Mouse (Mus musculus) midbrain, embryonic 11.5 days (tissue): ENCODE results near the gene Asb2. TPM values are rescaled to one million over a fixed set of nuclear protein-coding genes. Genes with fewer than 3 reads are reported as not detected.

Experiments used
- ATAC-seq: fragments of 200-750 bp; cut with Nextera tagmentation; 2 replicates; pipeline ENCODE4 v1.8.0; 2017; ENCODE audit warnings: moderate TSS enrichment, moderate library complexity; ENCODE audit not compliant: low FRiP score
- DNase-seq: peaks from one replicate; pipeline ENCODE4 v3.0.0; 2015; ENCODE audit warnings: low spot score; ENCODE audit errors: missing footprints
- H3K27ac ChIP-seq: fragments of 300-500 bp; sonication (generic); 2 replicates; pipeline ENCODE4 v1.5.1; 2014; ENCODE audit warnings: low read depth, low read length
- H3K27me3 ChIP-seq: fragments of 300-500 bp; sonication (generic); 2 replicates; pipeline ENCODE4 v1.6.1; 2014; ENCODE audit warnings: mild to moderate bottlenecking, low read length, moderate library complexity, mixed read lengths; ENCODE audit not compliant: control insufficient read depth, insufficient read depth
- H3K36me3 ChIP-seq: fragments of 300-500 bp; sonication (generic); 2 replicates; pipeline ENCODE4 v1.6.1; 2014; ENCODE audit warnings: mild to moderate bottlenecking, low read length, moderate library complexity, mixed read lengths; ENCODE audit not compliant: control insufficient read depth, insufficient read depth
- H3K4me1 ChIP-seq: fragments of 300-500 bp; sonication (generic); 2 replicates; pipeline ENCODE4 v1.6.1; 2014; ENCODE audit warnings: low read length; ENCODE audit not compliant: control insufficient read depth, insufficient read depth
- H3K4me2 ChIP-seq: fragments of 300-500 bp; sonication (generic); 2 replicates; pipeline ENCODE4 v1.6.1; 2014; ENCODE audit warnings: mild to moderate bottlenecking, moderate library complexity
- H3K4me3 ChIP-seq: fragments of 300-500 bp; sonication (generic); 2 replicates; pipeline ENCODE4 v1.5.1; 2014; ENCODE audit warnings: low read depth, low read length
- H3K9ac ChIP-seq: fragments of 300-500 bp; sonication (generic); 2 replicates; pipeline ENCODE4 v1.6.1; 2014; ENCODE audit warnings: low read length
- H3K9me3 ChIP-seq: fragments of 300-500 bp; sonication (generic); 2 replicates; pipeline ENCODE4 v1.6.1; 2016; ENCODE audit warnings: low read length; ENCODE audit not compliant: control insufficient read depth
- WGBS: fragments of 180-500 bp; shearing (Covaris S2); extraction: QIAGEN DNeasy Blood & Tissue Kit; methylation state at CpG from one replicate; pipeline ENCODE4 v1.1.7; 2014; 5-methylcytosine and 5-hydroxymethylcytosine counted together
- polyA plus RNA-seq: library from polyadenylated mRNA; unstranded; fragments of >200 nt; fragmentation: Nextera tagmentation; extraction: Ambion mirVana; gene quantifications from 2 replicates; pipeline ENCODE4 v1.2.1, GENCODE M21; 2014

Asb2 gene
- polyA plus RNA-seq, 1 experiment from 2014 or later, result 0.77 TPM

DNA sequence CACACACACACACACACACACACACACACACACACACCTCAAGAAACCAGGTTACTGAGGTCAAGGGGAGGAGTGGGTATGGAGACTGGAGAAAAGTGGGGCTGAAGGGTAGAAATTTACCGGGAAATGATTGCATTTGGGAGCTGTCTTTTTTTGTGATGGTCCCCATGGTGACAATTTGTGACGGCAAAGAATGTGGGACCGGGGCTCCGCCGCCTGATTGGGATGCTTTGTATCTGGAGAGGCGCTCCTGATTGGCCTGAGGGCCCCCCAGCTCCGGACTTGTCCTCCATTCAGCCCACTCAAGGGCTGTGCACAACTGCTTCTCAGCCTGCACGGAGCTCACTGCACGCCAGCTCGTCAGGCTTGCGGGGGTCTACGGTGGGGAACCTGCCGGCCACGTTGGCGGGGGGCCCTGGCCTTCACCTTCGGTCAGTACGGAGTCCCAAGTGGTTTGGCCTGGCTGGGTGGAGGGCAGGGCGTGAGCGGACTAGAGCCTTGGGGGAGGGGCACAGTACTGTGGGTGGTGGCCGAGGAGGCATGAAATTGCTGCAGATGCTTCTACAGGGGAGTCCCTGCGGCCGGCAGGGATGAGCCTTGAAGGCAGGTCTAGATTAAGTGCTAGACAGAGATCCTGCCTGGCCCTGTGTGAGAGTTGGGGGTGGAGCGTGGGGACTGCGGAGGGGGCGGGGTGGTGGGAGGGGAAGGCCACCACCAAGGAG, 41.0 kb downstream of the Asb2 start:
- peak overlapping the region; percentile 65 for H3K9ac ChIP-seq
- peak overlapping the region; percentile 82 for H3K4me2 ChIP-seq
- peaks cover 2% of the 10 kb centered on the region; the same call in 1 of the 2 replicates for H3K9me3 ChIP-seq
- H3K27me3 ChIP-seq, result no peaks in the 10 kb centered on the region
- H3K36me3 ChIP-seq, result no peaks in the 10 kb centered on the region
- peak overlapping the region; percentile 42 for H3K4me3 ChIP-seq
- H3K27ac ChIP-seq, result peak overlapping the region; percentile 91
- ATAC-seq (peak; percentile 88), DNase-seq (peak; percentile 97)
- H3K4me1 ChIP-seq, result peaks cover 43% of the 10 kb centered on the region
- 1% methylated on average over 25 of the region's 25 CpGs for WGBS

DNA sequence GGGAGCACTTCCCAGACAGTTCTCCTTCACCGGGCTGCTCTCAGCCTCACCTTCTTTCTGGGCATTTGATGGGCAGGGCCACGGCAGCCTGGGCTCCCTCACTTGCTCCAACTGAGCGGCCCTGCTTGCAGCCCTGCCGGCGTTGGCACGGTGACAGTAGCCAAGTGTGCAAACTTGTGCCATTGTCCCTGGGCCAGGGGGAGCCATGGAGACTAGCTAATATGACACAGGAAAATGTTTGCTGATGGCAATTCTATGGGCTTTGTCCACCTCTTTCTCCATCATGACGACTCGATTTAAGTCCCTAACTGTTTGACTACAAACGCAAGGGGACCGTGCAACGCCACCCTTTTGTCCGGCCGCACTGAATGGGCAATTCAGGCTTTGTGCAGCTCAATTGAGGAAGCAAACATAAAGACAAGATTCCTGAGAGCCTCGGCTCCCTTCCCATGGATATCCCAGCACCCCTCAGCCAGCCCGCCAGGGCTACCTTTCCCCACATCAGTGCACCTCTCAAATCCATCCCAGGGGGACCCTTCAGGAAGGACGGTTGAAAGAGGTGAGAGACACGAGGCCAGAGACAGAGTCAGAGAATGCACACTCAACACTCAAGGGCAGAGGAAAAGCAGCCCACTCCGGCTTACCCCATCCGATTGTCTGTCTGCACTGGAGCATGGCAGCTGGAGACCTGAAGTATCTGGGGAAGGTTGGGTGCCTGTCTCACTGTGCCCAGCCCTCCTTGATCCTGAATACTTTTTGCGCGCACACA, 41.7 kb downstream of the Asb2 start:
- H3K27me3 ChIP-seq, result no peaks in the 10 kb centered on the region
- peaks cover 2% of the 10 kb centered on the region; the same call in 1 of the 2 replicates for H3K9me3 ChIP-seq
- H3K4me2 ChIP-seq, result peak overlapping the region; percentile 82
- no peaks in the 10 kb centered on the region for H3K36me3 ChIP-seq
- peak overlapping the region; percentile 91 for H3K27ac ChIP-seq
- peaks cover 43% of the 10 kb centered on the region for H3K4me1 ChIP-seq
- H3K9ac ChIP-seq, result peak overlapping the region; percentile 65
- H3K4me3 ChIP-seq, result peak overlapping the region; percentile 42
- WGBS, result 12% methylated on average over 21 of the region's 21 CpGs
- peak; percentile 97 for DNase-seq
- ATAC-seq, result peak; percentile 75

DNA sequence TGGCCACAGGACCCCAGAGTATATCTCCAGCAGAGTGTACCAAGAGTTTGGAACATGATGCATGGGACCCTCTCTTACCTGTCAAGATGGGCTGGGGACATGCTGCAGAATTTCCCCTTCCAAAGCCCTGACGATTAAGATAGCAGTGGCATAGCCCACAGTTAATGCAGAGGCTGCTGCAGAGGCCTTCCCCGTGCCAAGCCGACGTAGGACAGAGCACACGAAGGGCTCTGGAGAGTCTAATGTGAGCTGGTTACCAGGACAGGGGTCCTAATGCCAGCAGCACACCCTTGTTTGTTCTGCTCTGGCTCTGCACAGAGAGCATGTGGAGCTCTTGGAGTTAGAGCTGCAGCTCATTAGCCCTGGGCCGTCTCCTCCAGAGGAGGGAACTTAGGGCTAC, 42.5 kb downstream of the Asb2 start:
- peaks cover 43% of the 10 kb centered on the region for H3K4me1 ChIP-seq
- peaks cover 2% of the 10 kb centered on the region; the same call in 1 of the 2 replicates for H3K9me3 ChIP-seq

DNA sequence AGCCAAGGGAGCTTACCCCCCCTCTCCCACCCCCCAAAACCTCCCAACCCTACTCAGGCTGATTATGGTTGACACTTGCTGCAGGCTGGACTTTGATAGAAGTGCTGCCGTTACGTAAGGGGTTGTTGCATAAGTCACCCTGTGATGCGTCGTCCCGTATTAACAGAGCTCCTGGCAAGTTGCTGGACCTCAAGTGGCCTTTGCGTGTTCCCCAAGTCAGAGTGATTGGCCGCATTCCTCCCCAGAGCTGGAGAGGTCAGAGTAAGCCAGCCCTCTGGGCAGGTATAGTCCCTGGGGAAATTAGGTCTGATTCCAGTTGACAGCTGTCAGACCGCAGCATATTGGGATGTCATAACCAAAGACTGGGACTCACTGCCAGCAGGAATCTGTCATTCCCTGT, 43.9 kb downstream of the Asb2 start:
- Histone ChIP-seq H3K9me3 (peaks cover 2% of the 10 kb centered on the region; the same call in 1 of the 2 replicates), H3K27me3 (no peaks in the 10 kb centered on the region), H3K27ac (no peak overlapping the region), H3K9ac (no peak overlapping the region), H3K4me3 (no peak overlapping the region), H3K36me3 (no peaks in the 10 kb centered on the region), H3K4me2 (no peak overlapping the region), H3K4me1 (peaks cover 38% of the 10 kb centered on the region)
- WGBS, result 81% methylated on average over 8 of the region's 8 CpGs
- ATAC-seq (no peak), DNase-seq (no peak)

More for the DNA sequence above, 42.5 kb downstream of the Asb2 start:
- ATAC-seq (no peak; the same call in none of the 2 replicates), DNase-seq (peak; percentile 89)
- Histone ChIP-seq H3K27ac (peak overlapping the region; percentile 91), H3K4me3 (peak overlapping the region; percentile 42; the same call in 1 of the 2 replicates), H3K4me2 (peak overlapping the region; percentile 82), H3K9ac (peak overlapping the region; percentile 65), H3K36me3 (no peaks in the 10 kb centered on the region), H3K27me3 (no peaks in the 10 kb centered on the region)
- 52% methylated on average over 6 of the region's 6 CpGs for WGBS

DNA sequence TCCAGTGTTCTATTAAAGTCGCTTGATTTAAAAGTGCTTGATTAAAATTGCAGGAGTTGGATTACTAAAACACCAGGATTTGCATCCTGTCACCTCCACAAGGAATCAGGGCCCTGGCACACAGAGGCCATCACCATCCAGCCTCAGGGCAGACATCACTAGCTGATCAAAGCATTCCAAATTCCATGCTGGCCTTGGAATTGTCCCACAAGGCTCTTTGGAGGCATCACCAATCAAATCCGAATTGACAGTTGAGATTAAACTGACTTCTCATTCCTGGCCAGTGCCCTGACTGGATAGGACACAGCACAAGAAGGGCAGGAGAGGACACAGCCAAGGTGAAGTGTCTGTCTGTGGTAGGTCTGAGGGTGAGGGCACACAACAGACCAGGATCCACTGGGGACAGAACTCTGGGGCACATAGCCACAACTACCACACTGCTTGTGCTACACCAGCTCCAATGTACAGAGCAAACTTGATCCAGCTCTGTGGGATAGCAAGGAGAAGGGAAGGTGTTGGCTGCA, 45.0 kb downstream of the Asb2 start, which contains the start of gene Fam181a:
Fam181a (plus strand) TSS at position 232 of the 524 bp plus-strand sequence.
- WGBS, result 72% methylated on average over 2 of the region's 2 CpGs
- Histone ChIP-seq H3K27ac (no peak within 1 kb of the TSS), H3K36me3 (no peaks in the 10 kb centered on the region)

DNA sequence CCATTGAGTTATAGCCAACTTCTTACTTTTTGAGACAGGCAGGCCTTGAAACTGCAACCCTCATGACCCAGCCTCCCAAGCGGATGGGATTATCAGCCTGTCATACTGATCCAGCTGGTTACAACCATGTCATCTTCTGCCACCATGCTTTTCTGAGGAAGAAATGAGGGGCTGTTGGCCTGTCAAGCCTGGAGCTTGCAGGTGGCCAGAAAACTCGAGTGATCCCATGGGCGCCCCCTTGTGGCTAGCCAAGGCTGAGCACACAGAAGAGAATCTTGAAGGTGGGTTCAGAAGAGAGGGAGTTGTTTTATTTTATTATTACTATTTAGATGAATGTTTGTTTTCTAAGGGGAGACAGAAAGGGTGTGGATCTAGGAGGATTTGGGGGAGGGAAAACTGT, 49.1 kb downstream of the Asb2 start:
- Histone ChIP-seq H3K27me3 (no peaks in the 10 kb centered on the region), H3K4me3 (no peak overlapping the region), H3K36me3 (no peaks in the 10 kb centered on the region), H3K4me2 (no peak overlapping the region), H3K27ac (no peak overlapping the region), H3K9ac (no peak overlapping the region), H3K4me1 (no peaks in the 10 kb centered on the region), H3K9me3 (peaks cover 2% of the 10 kb centered on the region; the same call in 1 of the 2 replicates)
- ATAC-seq, result peak; percentile 16; the same call in 1 of the 2 replicates
- peak; percentile 95 for DNase-seq
- WGBS, result 18% methylated on average over 3 of the region's 3 CpGs

More for the DNA sequence above, 45.0 kb downstream of the Asb2 start, which contains the start of gene Fam181a:
- H3K4me2 ChIP-seq, result no peak within 1 kb of the TSS
- no peak for ATAC-seq
- H3K4me1 ChIP-seq, result peaks cover 27% of the 10 kb centered on the region
- no peak within 1 kb of the TSS for H3K9ac ChIP-seq
- H3K27me3 ChIP-seq, result no peaks in the 10 kb centered on the region
- DNase-seq, result no peak
- peaks cover 2% of the 10 kb centered on the region; the same call in 1 of the 2 replicates for H3K9me3 ChIP-seq
- H3K4me3 ChIP-seq, result no peak within 1 kb of the TSS

DNA sequence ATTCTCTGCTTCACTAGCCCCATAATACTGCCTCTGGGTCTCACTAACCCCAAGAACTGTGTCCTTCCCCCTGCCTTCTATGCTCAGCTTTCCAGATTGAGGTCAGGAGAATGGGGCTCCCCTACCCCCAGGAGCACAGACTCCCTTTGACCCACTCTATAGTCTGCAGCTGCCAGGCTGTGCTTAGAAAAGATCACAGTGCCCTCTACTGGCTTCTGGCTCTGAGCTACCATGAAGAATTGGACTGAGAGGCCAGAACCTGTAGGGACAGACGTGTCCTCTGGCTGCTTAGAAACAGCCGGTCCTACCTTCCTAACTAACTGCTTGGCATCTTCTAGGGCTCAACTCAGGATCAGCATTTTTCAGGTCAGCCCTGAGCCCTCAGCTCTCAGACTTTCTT, 49.6 kb downstream of the Asb2 start:
- ATAC-seq (peak; percentile 61), DNase-seq (no peak)
- Histone ChIP-seq H3K36me3 (no peaks in the 10 kb centered on the region), H3K4me3 (no peak overlapping the region), H3K4me1 (no peaks in the 10 kb centered on the region), H3K27me3 (no peaks in the 10 kb centered on the region), H3K9ac (no peak overlapping the region), H3K27ac (no peak overlapping the region), H3K4me2 (no peak overlapping the region), H3K9me3 (peaks cover 2% of the 10 kb centered on the region; the same call in 1 of the 2 replicates)
- 45% methylated on average over 2 of the region's 2 CpGs for WGBS

DNA sequence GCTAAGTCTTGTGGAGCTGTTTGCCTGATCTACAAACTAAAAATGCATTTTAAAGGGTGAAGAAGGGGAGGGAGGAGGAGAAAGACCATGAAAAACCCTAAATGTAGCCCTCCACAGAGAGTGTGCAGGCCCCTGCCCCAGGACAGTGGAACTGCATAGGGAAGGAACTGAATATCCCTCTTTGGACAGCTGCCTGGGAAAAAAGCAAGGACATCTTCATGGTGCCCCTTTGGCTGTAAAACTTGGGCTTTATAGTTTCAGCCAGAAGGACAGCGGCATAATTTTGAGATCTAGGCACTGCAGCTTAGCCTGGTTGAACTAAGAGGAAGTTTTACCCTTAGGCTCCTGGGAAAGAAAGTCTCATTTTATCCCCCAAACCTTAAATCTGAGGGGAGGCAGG, 52.8 kb downstream of the Asb2 start:
- WGBS, result 96% methylated on average over 1 of the region's 1 CpGs
- Histone ChIP-seq H3K36me3 (no peaks in the 10 kb centered on the region), H3K9me3 (no peaks in the 10 kb centered on the region), H3K4me1 (no peaks in the 10 kb centered on the region), H3K9ac (no peak overlapping the region), H3K27me3 (no peaks in the 10 kb centered on the region), H3K27ac (no peak overlapping the region), H3K4me2 (no peak overlapping the region), H3K4me3 (no peak overlapping the region)
- DNase-seq (no peak), ATAC-seq (no peak)
